Mouse (Mus musculus): ENCODE measurements around the gene Gm20388. TPM values are rescaled to one million over a fixed set of nuclear protein-coding genes. Genes with fewer than 3 reads are reported as not detected.

The Gm20388 gene
- polyA plus RNA-seq, 1 experiment from 2014 or later: 5.3 TPM

- 24% methylated on average over 11 of the region's 11 CpGs for WGBS
- Histone ChIP-seq H3K9ac (ENCODE audit: low read depth, low read length) (no peak overlapping the region), H3K27ac (ENCODE audit: low read depth, low read length) (no peak overlapping the region), H3K27me3 (replicated peaks; ENCODE audit: control insufficient read depth, insufficient read depth, low read length) (peaks cover 22% of the 10 kb centered on the region), H3K4me2 (peak overlapping the region; percentile 3), H3K4me1 (replicated peaks; ENCODE audit: control insufficient read depth, insufficient read depth, low read length) (peaks cover 33% of the 10 kb centered on the region), H3K4me3 (ENCODE audit: low read depth, low read length) (no peak overlapping the region), H3K9me3 (ENCODE audit: control insufficient read depth, low read length) (no peaks in the 10 kb centered on the region), H3K36me3 (ENCODE audit: control insufficient read depth, insufficient read depth, low read length) (no peaks in the 10 kb centered on the region)
- peak; percentile 84 for ATAC-seq (replicated peaks; ENCODE audit: low FRiP score)
- peak; percentile 73 for DNase-seq (ENCODE audit: low spot score)
Observed at GRCm38 (mm10) chr8:122711891-122712365, 2801.3 kb downstream of the Gm20388 start.

GRCm38 (mm10) chr8:122712411-122713156 lies 2801.9 kb downstream of the Gm20388 start:
- no peak for DNase-seq (ENCODE audit: low spot score)
- peaks cover 26% of the 10 kb centered on the region for H3K27me3 ChIP-seq (replicated peaks; ENCODE audit: control insufficient read depth, insufficient read depth, low read length)
- no peaks in the 10 kb centered on the region for H3K9me3 ChIP-seq (ENCODE audit: control insufficient read depth, low read length)
- WGBS: 54% methylated on average over 12 of the region's 12 CpGs
- H3K9ac ChIP-seq (ENCODE audit: low read depth, low read length): no peak overlapping the region
- H3K4me1 ChIP-seq (replicated peaks; ENCODE audit: control insufficient read depth, insufficient read depth, low read length): peaks cover 33% of the 10 kb centered on the region
- H3K36me3 ChIP-seq (ENCODE audit: control insufficient read depth, insufficient read depth, low read length): no peaks in the 10 kb centered on the region
- peak overlapping the region; percentile 3 for H3K4me2 ChIP-seq
- no peak overlapping the region for H3K4me3 ChIP-seq (ENCODE audit: low read depth, low read length)
- H3K27ac ChIP-seq (ENCODE audit: low read depth, low read length): peak overlapping the region; percentile 10
- peak; percentile 11; the same call in 1 of the 2 replicates for ATAC-seq (replicated peaks; ENCODE audit: low FRiP score)

DNA sequence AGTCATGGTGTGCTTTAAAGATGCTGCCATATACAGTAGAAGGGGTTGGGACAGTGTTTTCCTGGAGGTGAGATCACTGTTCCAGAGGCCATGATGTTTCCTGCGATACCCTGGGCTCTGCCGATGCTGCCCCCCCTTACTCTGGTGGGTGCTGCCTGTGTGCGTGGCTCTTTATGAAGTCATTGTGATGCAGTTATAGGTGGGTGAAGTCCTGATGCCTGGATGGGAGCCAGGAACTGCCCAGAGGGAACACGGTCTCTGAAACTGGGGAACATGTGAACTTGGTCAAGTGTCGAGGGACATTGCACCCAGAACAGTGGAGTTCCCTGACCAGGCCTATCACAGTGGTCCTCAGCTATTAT lies 2802.5 kb downstream of the Gm20388 start:
- H3K9ac ChIP-seq (ENCODE audit: low read depth, low read length): no peak overlapping the region
- H3K27me3 ChIP-seq (replicated peaks; ENCODE audit: control insufficient read depth, insufficient read depth, low read length): peaks cover 28% of the 10 kb centered on the region
- no peak overlapping the region for H3K27ac ChIP-seq (ENCODE audit: low read depth, low read length)
- 90% methylated on average over 5 of the region's 5 CpGs for WGBS
- no peak for DNase-seq (ENCODE audit: low spot score)
- ATAC-seq (replicated peaks; ENCODE audit: low FRiP score): no peak
- H3K9me3 ChIP-seq (ENCODE audit: control insufficient read depth, low read length): no peaks in the 10 kb centered on the region
- no peak overlapping the region for H3K4me2 ChIP-seq
- no peaks in the 10 kb centered on the region for H3K36me3 ChIP-seq (ENCODE audit: control insufficient read depth, insufficient read depth, low read length)
- peaks cover 37% of the 10 kb centered on the region for H3K4me1 ChIP-seq (replicated peaks; ENCODE audit: control insufficient read depth, insufficient read depth, low read length)
- H3K4me3 ChIP-seq (ENCODE audit: low read depth, low read length): no peak overlapping the region

DNA sequence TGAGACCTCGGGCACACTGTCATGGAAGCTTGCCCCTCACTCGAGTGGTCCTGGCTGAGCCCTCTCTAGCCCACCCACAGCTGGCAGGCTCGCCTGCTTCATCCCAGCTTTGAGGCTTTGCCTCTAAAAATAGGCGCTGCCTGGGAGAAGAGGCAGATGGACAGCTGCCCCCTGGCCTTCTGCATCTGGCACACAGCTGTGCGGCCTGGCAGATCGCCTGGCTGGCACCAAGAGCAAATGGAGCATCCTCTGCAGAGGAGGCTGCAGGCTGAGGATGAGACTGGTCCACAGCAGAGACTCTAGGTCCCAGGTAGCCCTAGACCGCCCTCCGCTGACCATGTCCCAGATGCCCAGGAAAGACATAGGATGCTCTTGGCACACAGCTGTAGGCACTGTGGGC lies 2805.9 kb downstream of the Gm20388 start:
- H3K4me3 ChIP-seq (ENCODE audit: low read depth, low read length): no peak overlapping the region
- 87% methylated on average over 8 of the region's 8 CpGs for WGBS
- no peak for ATAC-seq (replicated peaks; ENCODE audit: low FRiP score)
- peaks cover 50% of the 10 kb centered on the region for H3K4me1 ChIP-seq (replicated peaks; ENCODE audit: control insufficient read depth, insufficient read depth, low read length)
- H3K36me3 ChIP-seq (ENCODE audit: control insufficient read depth, insufficient read depth, low read length): no peaks in the 10 kb centered on the region
- H3K4me2 ChIP-seq: no peak overlapping the region
- peaks cover 27% of the 10 kb centered on the region for H3K27me3 ChIP-seq (replicated peaks; ENCODE audit: control insufficient read depth, insufficient read depth, low read length)
- no peak overlapping the region for H3K9ac ChIP-seq (ENCODE audit: low read depth, low read length)
- no peaks in the 10 kb centered on the region for H3K9me3 ChIP-seq (ENCODE audit: control insufficient read depth, low read length)
- no peak for DNase-seq (ENCODE audit: low spot score)
- no peak overlapping the region for H3K27ac ChIP-seq (ENCODE audit: low read depth, low read length)

- H3K27me3 ChIP-seq (replicated peaks; ENCODE audit: control insufficient read depth, insufficient read depth, low read length): peaks cover 39% of the 10 kb centered on the region
- ATAC-seq (replicated peaks; ENCODE audit: low FRiP score) (no peak), DNase-seq (ENCODE audit: low spot score) (no peak)
- H3K4me3 ChIP-seq (ENCODE audit: low read depth, low read length): no peak overlapping the region
- no peak overlapping the region for H3K9ac ChIP-seq (ENCODE audit: low read depth, low read length)
- H3K4me2 ChIP-seq: no peak overlapping the region
- H3K36me3 ChIP-seq (ENCODE audit: control insufficient read depth, insufficient read depth, low read length): no peaks in the 10 kb centered on the region
- peaks cover 39% of the 10 kb centered on the region for H3K4me1 ChIP-seq (replicated peaks; ENCODE audit: control insufficient read depth, insufficient read depth, low read length)
- H3K27ac ChIP-seq (ENCODE audit: low read depth, low read length): no peak overlapping the region
- no peaks in the 10 kb centered on the region for H3K9me3 ChIP-seq (ENCODE audit: control insufficient read depth, low read length)
- 63% methylated on average over 10 of the region's 10 CpGs for WGBS
Observed at GRCm38 (mm10) chr8:122717869-122718509, 2807.3 kb downstream of the Gm20388 start.

DNA sequence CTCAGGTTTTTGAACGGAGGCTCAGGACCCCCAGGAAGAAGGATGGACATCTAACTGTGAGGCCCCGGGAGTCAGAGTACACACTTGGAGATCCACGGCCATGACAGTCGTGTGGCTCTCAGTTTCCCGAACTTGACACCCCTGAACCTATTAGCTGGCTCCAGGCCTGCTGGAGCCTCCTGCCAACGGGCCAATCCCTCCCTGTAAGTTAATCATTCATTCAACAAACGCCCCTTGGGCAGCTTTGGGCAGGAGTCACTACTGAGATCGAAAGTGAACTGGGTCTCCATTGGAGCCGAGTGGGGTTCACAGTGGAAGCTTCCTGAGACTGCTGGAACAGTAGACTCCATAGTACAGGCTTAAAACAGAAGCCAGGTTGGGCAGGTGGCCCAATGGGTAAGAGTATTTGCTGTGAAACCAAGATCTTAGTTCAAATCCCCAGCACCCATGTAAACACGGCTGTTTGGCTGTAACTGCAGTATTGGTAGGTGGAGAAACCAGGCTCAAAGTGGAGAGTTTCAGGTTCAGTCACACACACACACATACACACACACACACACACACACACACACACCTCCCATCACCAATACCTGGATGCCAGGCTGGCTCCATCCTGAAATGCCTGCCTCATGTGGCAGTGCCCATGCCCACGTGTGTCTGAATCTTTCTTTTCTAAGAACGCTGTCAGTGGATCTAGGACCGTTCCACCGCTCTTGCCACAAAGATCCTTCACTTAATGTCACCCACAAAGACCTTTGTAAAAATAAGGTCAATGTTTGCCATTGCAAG lies 2808.3 kb downstream of the Gm20388 start:
- no peaks in the 10 kb centered on the region for H3K36me3 ChIP-seq (ENCODE audit: control insufficient read depth, insufficient read depth, low read length)
- H3K27ac ChIP-seq (ENCODE audit: low read depth, low read length): no peak overlapping the region
- peaks cover 36% of the 10 kb centered on the region for H3K4me1 ChIP-seq (replicated peaks; ENCODE audit: control insufficient read depth, insufficient read depth, low read length)
- ATAC-seq (replicated peaks; ENCODE audit: low FRiP score): no peak
- H3K4me2 ChIP-seq: peak overlapping the region; percentile 67
- H3K9ac ChIP-seq (ENCODE audit: low read depth, low read length): no peak overlapping the region
- no peak for DNase-seq (ENCODE audit: low spot score)
- no peaks in the 10 kb centered on the region for H3K9me3 ChIP-seq (ENCODE audit: control insufficient read depth, low read length)
- 65% methylated on average over 14 of the region's 14 CpGs for WGBS
- peaks cover 42% of the 10 kb centered on the region for H3K27me3 ChIP-seq (replicated peaks; ENCODE audit: control insufficient read depth, insufficient read depth, low read length)
- H3K4me3 ChIP-seq (ENCODE audit: low read depth, low read length): no peak overlapping the region

GRCm38 (mm10) chr8:122719500-122720065 lies 2808.9 kb downstream of the Gm20388 start:
- Histone ChIP-seq H3K9me3 (ENCODE audit: control insufficient read depth, low read length) (no peaks in the 10 kb centered on the region), H3K27me3 (replicated peaks; ENCODE audit: control insufficient read depth, insufficient read depth, low read length) (peaks cover 42% of the 10 kb centered on the region), H3K4me2 (peak overlapping the region; percentile 67), H3K36me3 (ENCODE audit: control insufficient read depth, insufficient read depth, low read length) (no peaks in the 10 kb centered on the region), H3K4me3 (ENCODE audit: low read depth, low read length) (peak overlapping the region; percentile 30), H3K9ac (ENCODE audit: low read depth, low read length) (no peak overlapping the region), H3K4me1 (replicated peaks; ENCODE audit: control insufficient read depth, insufficient read depth, low read length) (peaks cover 36% of the 10 kb centered on the region), H3K27ac (ENCODE audit: low read depth, low read length) (peak overlapping the region; percentile 77)
- peak; percentile 80 for DNase-seq (ENCODE audit: low spot score)
- peak; percentile 89 for ATAC-seq (replicated peaks; ENCODE audit: low FRiP score)
- WGBS: 7% methylated on average over 7 of the region's 7 CpGs

DNA sequence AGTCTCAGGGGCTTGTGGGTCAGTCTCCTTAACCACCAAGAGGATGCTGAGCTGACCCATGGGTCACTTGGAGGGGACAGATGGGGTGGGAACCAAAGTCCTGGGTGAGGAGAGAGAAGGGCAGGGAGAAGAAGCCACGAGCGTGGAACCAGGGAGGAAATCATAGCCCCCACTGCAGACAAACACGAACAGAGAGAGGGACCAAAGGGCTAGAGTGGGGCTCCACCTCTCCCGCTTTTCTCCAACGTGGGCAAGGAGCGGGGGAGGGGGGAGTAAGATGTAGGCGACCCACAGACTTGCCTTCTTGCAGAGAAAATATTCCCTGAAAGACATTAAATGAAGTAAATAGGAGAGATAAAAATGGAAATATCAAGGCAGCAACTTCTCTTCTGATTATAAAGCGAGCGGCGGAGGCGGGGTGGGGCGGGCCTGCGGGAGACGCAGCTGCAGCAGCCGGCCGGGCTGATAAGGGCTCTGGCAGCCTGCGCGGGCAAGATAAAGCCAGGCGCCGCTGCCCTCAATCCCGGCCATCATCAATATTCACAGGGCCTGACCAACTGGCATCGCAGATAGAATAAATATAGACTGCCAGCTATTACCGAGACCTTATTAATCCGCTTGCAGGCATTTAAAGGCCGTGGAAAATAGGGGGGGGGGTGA lies 2809.6 kb downstream of the Gm20388 start:
- DNase-seq (ENCODE audit: low spot score): peak; percentile 81
- no peak overlapping the region for H3K9ac ChIP-seq (ENCODE audit: low read depth, low read length)
- H3K9me3 ChIP-seq (ENCODE audit: control insufficient read depth, low read length): no peaks in the 10 kb centered on the region
- peak; percentile 82 for ATAC-seq (replicated peaks; ENCODE audit: low FRiP score)
- H3K27ac ChIP-seq (ENCODE audit: low read depth, low read length): peak overlapping the region; percentile 77
- H3K4me3 ChIP-seq (ENCODE audit: low read depth, low read length): peak overlapping the region; percentile 30
- H3K27me3 ChIP-seq (replicated peaks; ENCODE audit: control insufficient read depth, insufficient read depth, low read length): peaks cover 43% of the 10 kb centered on the region
- peaks cover 36% of the 10 kb centered on the region for H3K4me1 ChIP-seq (replicated peaks; ENCODE audit: control insufficient read depth, insufficient read depth, low read length)
- WGBS: 2% methylated on average over 25 of the region's 25 CpGs
- peak overlapping the region; percentile 67 for H3K4me2 ChIP-seq
- no peaks in the 10 kb centered on the region for H3K36me3 ChIP-seq (ENCODE audit: control insufficient read depth, insufficient read depth, low read length)
